Mouse (Mus musculus) CH12.LX (cell line): ENCODE results near the gene Krtap4-1. TPM values are rescaled to one million over a fixed set of nuclear protein-coding genes. Genes with fewer than 3 reads are reported as not detected.

Experiments used
- DNase-seq: peaks from one replicate; pipeline ENCODE4 v3.0.0-alpha.2; 2013; ENCODE audit errors: extremely low read depth
- H3K27ac ChIP-seq: 2 replicates; pipeline ENCODE4 v1.5.1; 2012; ENCODE audit warnings: low read depth, mild to moderate bottlenecking, control low read depth, moderate library complexity; ENCODE audit not compliant: insufficient read depth
- H3K27me3 ChIP-seq: replicated peaks from 2 replicates; pipeline ENCODE3; 2012; ENCODE audit warnings: inconsistent platforms
- H3K36me3 ChIP-seq, 2 experiments: replicated peaks in 1 of 2; 2 replicates each; pipeline versions ENCODE3 to v1.6.1; 2012; ENCODE audit warnings: inconsistent platforms in 1 of 2, low read length in 1 of 2, mild to moderate bottlenecking in 1 of 2, mixed read lengths in 1 of 2, moderate library complexity in 1 of 2; ENCODE audit not compliant: control insufficient read depth in 1 of 2, insufficient read depth in 1 of 2
- H3K4me1 ChIP-seq, 2 experiments: 2 replicates each; pipeline ENCODE4 v1.6.1; 2012; ENCODE audit warnings: inconsistent platforms in 1 of 2, moderate library complexity in 1 of 2; ENCODE audit not compliant: insufficient read depth in 2 of 2, control insufficient read depth in 1 of 2
- H3K4me2 ChIP-seq: 2 replicates; pipeline ENCODE4 v1.6.1; 2012; ENCODE audit warnings: low read depth, mild to moderate bottlenecking, control low read depth; ENCODE audit not compliant: poor library complexity, insufficient read depth, severe bottlenecking
- H3K4me3 ChIP-seq, 3 experiments: fragments of 150-350 bp in 1 of 3; sonication (generic) in 1 of 3; replicated peaks in 1 of 3; 2 replicates each; pipeline versions ENCODE3 to v1.5.1; 2011 to 2012; ENCODE audit warnings: low read depth in 2 of 3, low read length in 2 of 3, mild to moderate bottlenecking in 2 of 3, moderate library complexity in 2 of 3, control low read depth in 1 of 3, improper control_type of control experiment in 1 of 3, inconsistent platforms in 1 of 3, mixed read lengths in 1 of 3; ENCODE audit not compliant: poor library complexity in 1 of 3
- H3K79me2 ChIP-seq: replicated peaks from 2 replicates; pipeline ENCODE4 v1.6.1; 2012; ENCODE audit warnings: mild to moderate bottlenecking, moderate library complexity; ENCODE audit not compliant: control insufficient read depth, poor library complexity, insufficient read depth, severe bottlenecking; ENCODE audit errors: extremely low read depth
- H3K9ac ChIP-seq: 2 replicates; pipeline ENCODE4 v1.6.1; 2012; ENCODE audit warnings: low read depth, mild to moderate bottlenecking, control low read depth, moderate library complexity; ENCODE audit not compliant: insufficient read depth
- H3K9me3 ChIP-seq: replicated peaks from 2 replicates; pipeline ENCODE3; 2012; ENCODE audit warnings: low read length, inconsistent platforms, mixed read lengths
- BHLHE40 ChIP-seq: IDR thresholded peaks from 2 replicates; pipeline ENCODE4 v1.6.1; 2011; ENCODE audit warnings: mild to moderate bottlenecking, low read depth, low read length, improper control_type of control experiment
- CHD1 ChIP-seq: IDR thresholded peaks from 2 replicates; pipeline ENCODE4 v1.6.1; 2012; ENCODE audit warnings: low read depth, low read length, improper control_type of control experiment, inconsistent platforms
- E2F4 ChIP-seq: IDR thresholded peaks from 2 replicates; pipeline ENCODE4 v1.6.1; 2011; ENCODE audit warnings: low read depth, low read length, improper control_type of control experiment; ENCODE audit not compliant: insufficient replicate concordance
- ELF1 ChIP-seq: IDR thresholded peaks from 2 replicates; pipeline ENCODE4 v1.6.1; 2014; ENCODE audit warnings: low read depth, mild to moderate bottlenecking, inconsistent platforms, low read length, improper control_type of control experiment
- EP300 ChIP-seq: IDR thresholded peaks from 2 replicates; pipeline ENCODE4 v1.6.1; 2011; ENCODE audit warnings: low read length, improper control_type of control experiment
- JUND ChIP-seq: conservative IDR thresholded peaks from 2 replicates; pipeline ENCODE4 v1.6.1; 2011; ENCODE audit warnings: low read depth, low read length, improper control_type of control experiment
- KAT2A ChIP-seq: IDR thresholded peaks from 2 replicates; pipeline ENCODE4 v1.6.1; 2012; ENCODE audit warnings: low read length, improper control_type of control experiment, inconsistent platforms; ENCODE audit not compliant: insufficient replicate concordance
- MAX ChIP-seq: IDR thresholded peaks from 2 replicates; pipeline ENCODE4 v1.6.1; 2011; ENCODE audit warnings: low read length, improper control_type of control experiment
- MAZ ChIP-seq: IDR thresholded peaks from 2 replicates; pipeline ENCODE4 v1.6.1; 2012; ENCODE audit warnings: low read depth, mild to moderate bottlenecking, inconsistent platforms, low read length, improper control_type of control experiment, moderate library complexity
- MXI1 ChIP-seq: IDR thresholded peaks from 2 replicates; pipeline ENCODE4 v1.6.1; 2011; ENCODE audit warnings: mild to moderate bottlenecking, low read depth, low read length, improper control_type of control experiment
- NRF1 ChIP-seq: IDR thresholded peaks from 2 replicates; pipeline ENCODE4 v1.6.1; 2014; ENCODE audit warnings: low read depth, mild to moderate bottlenecking, inconsistent platforms, low read length, improper control_type of control experiment, moderate library complexity
- PAX5 ChIP-seq: IDR thresholded peaks from 2 replicates; pipeline ENCODE4 v1.6.1; 2012; ENCODE audit warnings: low read length, inconsistent platforms, mixed read lengths
- POLR2A ChIP-seq: IDR thresholded peaks from 2 replicates; pipeline ENCODE4 v1.6.1; 2011; ENCODE audit warnings: low read depth, mild to moderate bottlenecking, improper control_type of control experiment, low read length
- RAD21 ChIP-seq: IDR thresholded peaks from 2 replicates; pipeline ENCODE4 v1.6.1; 2011; ENCODE audit warnings: low read depth, mild to moderate bottlenecking, low read length, improper control_type of control experiment, moderate library complexity
- TBP ChIP-seq: conservative IDR thresholded peaks from 2 replicates; pipeline ENCODE4 v1.6.1; 2011; ENCODE audit warnings: low read depth, low read length, improper control_type of control experiment
- UBTF ChIP-seq: IDR thresholded peaks from 2 replicates; pipeline ENCODE4 v1.6.1; 2012; ENCODE audit warnings: low read depth, mild to moderate bottlenecking, inconsistent platforms, low read length, improper control_type of control experiment, moderate library complexity
- USF1 ChIP-seq: IDR thresholded peaks from 2 replicates; pipeline ENCODE4 v1.6.1; 2014; ENCODE audit warnings: low read depth, mild to moderate bottlenecking, inconsistent platforms, low read length, improper control_type of control experiment
- USF2 ChIP-seq: conservative IDR thresholded peaks from 2 replicates; pipeline ENCODE4 v1.6.1; 2011; ENCODE audit warnings: low read depth, low read length, improper control_type of control experiment
- ZC3H11A ChIP-seq: IDR thresholded peaks from 2 replicates; pipeline ENCODE4 v1.6.1; 2012; ENCODE audit warnings: low read depth, mild to moderate bottlenecking, inconsistent platforms, low read length, improper control_type of control experiment
- dilution Hi-C: fragments of 300-500 bp; cut with MboI; formaldehyde crosslinking; loops from 2 replicates; pipeline ENCODE4 v1.14.3; 2020; ENCODE audit warnings: low sequenced_read_pairs; ENCODE audit not compliant: extremely low pct_unique_long_range_greater_than_20kb, extremely low pct_ligation_motif_present
- in situ Hi-C: fragments of 300-500 bp; cut with MboI; formaldehyde crosslinking; loops from 3 replicates; pipeline ENCODE4 v1.14.3; 2019; ENCODE audit warnings: low sequenced_read_pairs, low pct_ligation_motif_present, low pct_unique_long_range_greater_than_20kb, mixed read lengths
- polyA plus RNA-seq: library from polyadenylated mRNA; unstranded; fragments of >175 nt; gene quantifications from 2 replicates; pipeline ENCODE4 v1.2.1, GENCODE M21; 2012; ENCODE audit warnings: low read depth; ENCODE audit not compliant: insufficient read length
- total RNA-seq, 2 experiments: library from RNA; depleted of rRNA; stranded (reverse); fragments of 300-350 nt in 1 of 2; fragments of >200 nt in 1 of 2; gene quantifications; 2 replicates each; pipeline ENCODE4 v1.2.3; 2012 to 2014

The Krtap4-1 gene
- total and polyA plus RNA-seq, 3 experiments, result not detected

DNA sequence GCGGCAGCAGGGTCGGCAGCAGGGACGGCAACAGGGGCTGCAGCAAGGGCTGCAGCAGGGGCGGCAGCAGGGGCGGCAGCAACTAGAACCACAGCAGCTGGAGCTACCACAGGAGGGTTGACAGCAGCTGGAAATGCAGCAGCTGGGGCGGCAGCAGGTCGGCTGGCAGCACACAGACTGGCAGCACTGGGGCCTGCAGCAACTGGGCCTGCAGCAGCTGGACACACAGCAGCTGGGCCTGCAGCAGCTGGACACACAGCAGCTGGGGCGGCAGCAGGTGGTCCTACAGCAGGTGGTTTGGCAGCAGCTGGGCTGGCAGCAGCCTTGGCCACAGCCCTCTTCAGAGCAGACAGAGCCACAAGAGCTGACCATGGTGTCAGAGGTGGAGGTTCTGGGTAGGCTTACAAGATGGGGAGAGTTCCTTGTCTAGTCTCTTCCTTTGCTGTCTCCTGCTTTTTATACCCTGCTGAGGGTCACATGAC, 6.7 kb upstream of the Krtap4-1 start, which contains the start of gene Krtap4-2:
TSS of gene Krtap4-2 (minus strand) at position 432 of the 482 bp plus-strand sequence.
- no peak for DNase-seq
- Histone ChIP-seq H3K27ac (no peak within 1 kb of the TSS), H3K27me3 (peaks cover 86% of the 10 kb centered on the region), H3K36me3 (no peaks in the 10 kb centered on the region), H3K79me2 (no peaks in the 10 kb centered on the region), H3K4me3 (no peak within 1 kb of the TSS), H3K9me3 (no peaks in the 10 kb centered on the region), H3K9ac (no peak within 1 kb of the TSS), H3K4me1 (no peaks in the 10 kb centered on the region), H3K4me2 (no peak within 1 kb of the TSS)
- dilution Hi-C loops, result no loop called here
- in situ Hi-C loops, result no loop called here
- TF ChIP-seq CHD1 (no peak), USF2 (no peak), EP300 (no peak), MAX (no peak), BHLHE40 (no peak), POLR2A (no peak), E2F4 (no peak), TBP (no peak), ELF1 (no peak), USF1 (no peak), KAT2A (no peak), NRF1 (no peak), PAX5 (no peak), JUND (no peak), ZC3H11A (no peak), MXI1 (no peak), RAD21 (no peak), MAZ (no peak), UBTF (no peak)

DNA sequence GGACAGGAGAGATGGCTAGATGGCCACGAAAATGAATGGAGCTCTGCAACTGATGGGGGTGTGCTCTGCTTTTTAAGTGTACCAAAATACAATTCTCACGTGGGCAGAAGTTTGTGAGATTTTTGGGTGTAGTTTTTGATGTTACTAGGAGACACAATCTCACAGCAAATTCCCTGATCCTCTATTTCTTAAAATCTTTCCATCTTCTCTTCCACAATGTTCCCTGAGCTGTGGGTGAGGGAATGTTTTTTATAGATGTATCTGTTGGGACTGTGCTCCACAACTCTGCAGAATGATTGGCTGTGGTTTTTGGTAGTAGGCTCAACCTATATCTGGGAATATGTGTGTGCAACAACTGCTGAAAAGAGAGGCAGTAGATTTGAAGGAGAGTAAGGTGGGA, 5.3 kb upstream of the Krtap4-1 start:
- no peaks in the 10 kb centered on the region for H3K9me3 ChIP-seq
- H3K4me3 ChIP-seq, result no peak overlapping the region
- no peak for DNase-seq
- in situ Hi-C loops (no loop called here), dilution Hi-C loops (no loop called here)
- no peaks in the 10 kb centered on the region for H3K4me1 ChIP-seq
- H3K4me2 ChIP-seq, result no peak overlapping the region
- H3K79me2 ChIP-seq, result no peaks in the 10 kb centered on the region
- H3K27me3 ChIP-seq, result peaks cover 83% of the 10 kb centered on the region
- no peaks in the 10 kb centered on the region for H3K36me3 ChIP-seq
- H3K9ac ChIP-seq, result no peak overlapping the region
- H3K27ac ChIP-seq, result no peak overlapping the region
- TF ChIP-seq UBTF, result no peak
